ENCODE assay signal across 9 mouse cellular contexts in genomic region chr17:34347606-34348308, GRCm38 (mm10). TPM values are rescaled to one million over a fixed set of nuclear protein-coding genes. Genes with fewer than 3 reads are reported as not detected.
DNase-seq lines count a peak whose midpoint lies in the region; ATAC-seq and TF ChIP-seq lines count a peak whose summit lies in the region.
"Had no signal": no experiment of that assay in that cellular context is flagged by ENCODE, and none has a peak within 500 bp of the region (broad histone marks: within the 10 kb centered on the region; RNA-seq: fewer than 3 reads in every experiment).

No protein-coding gene starts in this region.

- DNase-seq in kidney, adult 2 months, result peak; percentile 70
- peak; percentile 15 for DNase-seq in adrenal gland, adult 8-10 months
- peak; percentile 49 for DNase-seq in heart, postnatal 4 days
- peak; percentile 62 for DNase-seq in liver, postnatal 0 days
- DNase-seq in spleen, adult 12 weeks (ENCODE audit: low spot score), result peak; percentile 63
- DNase-seq in gastrocnemius, postnatal 25 days, result no peak

- TF ChIP-seq EP300 in liver, postnatal 0 days (IDR thresholded peaks at IDR 0.05; ENCODE audit: low read depth), result no peak

- no peaks in the 10 kb centered on the region for H3K36me3 ChIP-seq in kidney, adult 2 months (ENCODE audit: control insufficient read depth, insufficient read depth, low read length)
- H3K36me3 ChIP-seq in kidney, embryonic 14.5 days (ENCODE audit: control insufficient read depth, insufficient read depth, low read length), result no peaks in the 10 kb centered on the region
- H3K36me3 ChIP-seq in liver, postnatal 0 days (replicated peaks; ENCODE audit: insufficient read depth, low read length), result no peaks in the 10 kb centered on the region
- H3K36me3 ChIP-seq: embryonic facial prominence, embryonic 15.5 days; limb, embryonic 15.5 days had no signal

- H3K4me1 ChIP-seq in kidney, adult 2 months (ENCODE audit: control insufficient read depth, insufficient read depth, low read length), result no peaks in the 10 kb centered on the region
- no peaks in the 10 kb centered on the region for H3K4me1 ChIP-seq in kidney, embryonic 14.5 days (ENCODE audit: control insufficient read depth, insufficient read depth, low read length)
- H3K4me1 ChIP-seq in liver, postnatal 0 days (ENCODE audit: insufficient read depth), result no peaks in the 10 kb centered on the region
- H3K4me1 ChIP-seq: embryonic facial prominence, embryonic 15.5 days; limb, embryonic 15.5 days had no signal

- no peak overlapping the region for H3K9ac ChIP-seq in kidney, embryonic 14.5 days (ENCODE audit: low read depth, low read length)
- H3K9ac ChIP-seq in liver, postnatal 0 days (replicated peaks), result no peak overlapping the region
- H3K9ac ChIP-seq: embryonic facial prominence, embryonic 15.5 days; limb, embryonic 15.5 days had no signal

- no peak for TF ChIP-seq POLR2A in kidney, adult 2 months (IDR thresholded peaks at IDR 0.05; ENCODE audit: low read depth, low read length)

- no peak overlapping the region for H3K4me2 ChIP-seq in kidney, embryonic 14.5 days (replicated peaks; ENCODE audit: low read depth, low read length)
- no peak overlapping the region for H3K4me2 ChIP-seq in liver, postnatal 0 days (ENCODE audit: low read depth, low read length)
- H3K4me2 ChIP-seq: embryonic facial prominence, embryonic 15.5 days; limb, embryonic 15.5 days had no signal

- no peak for ATAC-seq in kidney, embryonic 14.5 days (ENCODE audit: low FRiP score, low TSS enrichment)
- ATAC-seq in liver, postnatal 0 days, result peak; percentile 57; the same call in 1 of the 2 replicates

- no peaks in the 10 kb centered on the region for H3K27me3 ChIP-seq in kidney, adult 2 months (replicated peaks; ENCODE audit: control insufficient read depth, insufficient read depth, low read length)
- H3K27me3 ChIP-seq in kidney, embryonic 14.5 days (ENCODE audit: control insufficient read depth, insufficient read depth, low read length), result no peaks in the 10 kb centered on the region
- H3K27me3 ChIP-seq in liver, postnatal 0 days (ENCODE audit: insufficient read depth, low read length), result peaks cover 4% of the 10 kb centered on the region; the same call in 1 of the 2 replicates
- H3K27me3 ChIP-seq: embryonic facial prominence, embryonic 15.5 days had no signal

- TF ChIP-seq CTCF in kidney, adult 2 months (conservative IDR thresholded peaks at IDR 0.05; ENCODE audit: insufficient read depth, insufficient read length, low read depth, low read length), result no peak
- no peak for TF ChIP-seq CTCF in liver, postnatal 0 days (IDR thresholded peaks at IDR 0.05; ENCODE audit: low read depth)

- H3K9me3 ChIP-seq in kidney, embryonic 14.5 days (ENCODE audit: control insufficient read depth, low read length), result 0 out of 2 replicates have a peak, but pooled peaks cover 2% of the 10 kb centered on the region
- H3K9me3 ChIP-seq in liver, postnatal 0 days (ENCODE audit: low read length), result no peaks in the 10 kb centered on the region
- H3K9me3 ChIP-seq: embryonic facial prominence, embryonic 15.5 days; limb, embryonic 15.5 days had no signal

- H3K4me3 ChIP-seq in kidney, adult 2 months (ENCODE audit: insufficient read depth, low read depth, low read length), result no peak overlapping the region
- H3K4me3 ChIP-seq in kidney, embryonic 14.5 days (ENCODE audit: low read length), result no peak overlapping the region
- H3K4me3 ChIP-seq in liver, postnatal 0 days (ENCODE audit: low read depth, low read length), result no peak overlapping the region
- H3K4me3 ChIP-seq: embryonic facial prominence, embryonic 15.5 days; limb, embryonic 15.5 days had no signal

- WGBS in kidney, adult 2 months, result 62% methylated on average over 6 of the region's 6 CpGs
- WGBS in kidney, embryonic 14.5 days, result 73% methylated on average over 6 of the region's 6 CpGs
- 25% methylated on average over 6 of the region's 6 CpGs for WGBS in liver, postnatal 0 days (ENCODE audit: insufficient replicate concordance)

- H3K27ac ChIP-seq in kidney, adult 2 months (ENCODE audit: insufficient read depth, low read depth, low read length), result no peak overlapping the region
- H3K27ac ChIP-seq in kidney, embryonic 14.5 days (ENCODE audit: low read depth, low read length), result no peak overlapping the region
- H3K27ac ChIP-seq in liver, postnatal 0 days (ENCODE audit: low read depth), result no peak overlapping the region
- H3K27ac ChIP-seq: embryonic facial prominence, embryonic 15.5 days; limb, embryonic 15.5 days had no signal

RNA-seq across cellular contexts. Expression of gene Btnl2, which starts 6.9 kb away (rescaled TPM):
- 0.03 and 0.11 TPM in 2 replicates for polyA plus RNA-seq in kidney, adult 2 months (2012; rRNA removed)
- 0.14 TPM in 1 of 2 replicates, not detected in the other for polyA plus RNA-seq in kidney, embryonic 14.5 days (2014; fragmentation: Nextera tagmentation; extraction: Ambion mirVana)
- under 1 TPM; 0.40 to 0.90 (median 0.57) TPM for total RNA-seq in adrenal gland, adult 8-10 months (2022)
- under 1 TPM; 0.09 to 0.31 TPM for total RNA-seq in heart, postnatal 4 days (2021)
- polyA plus RNA-seq in liver, postnatal 0 days (2015; fragmentation: Nextera tagmentation; extraction: Ambion mirVana), result not detected in 2 replicates
- total RNA-seq in gastrocnemius, postnatal 25 days (2021), result under 1 TPM; 0.31 to 0.43 TPM

RNA-seq across cellular contexts. Expression of gene H2-Eb2, which starts 22.3 kb away (rescaled TPM):
- 0.04 and 0.78 TPM in 2 replicates for polyA plus RNA-seq in kidney, adult 2 months (2012; rRNA removed)
- 0.09 TPM in 1 of 2 replicates, not detected in the other for polyA plus RNA-seq in kidney, embryonic 14.5 days (2014; fragmentation: Nextera tagmentation; extraction: Ambion mirVana)
- total RNA-seq in adrenal gland, adult 8-10 months (2022), result not detected
- total RNA-seq in heart, postnatal 4 days (2021), result not detected
- polyA plus RNA-seq in liver, postnatal 0 days (2015; fragmentation: Nextera tagmentation; extraction: Ambion mirVana), result not detected in 2 replicates
- not detected for total RNA-seq in gastrocnemius, postnatal 25 days (2021)
- polyA plus RNA-seq: embryonic facial prominence, embryonic 15.5 days; limb, embryonic 15.5 days had no signal

RNA-seq across cellular contexts. Expression of gene Btnl1, which starts 29.2 kb away (rescaled TPM):
- polyA plus RNA-seq in kidney, adult 2 months (2012; rRNA removed), result not detected in 2 replicates
- polyA plus RNA-seq in kidney, embryonic 14.5 days (2014; fragmentation: Nextera tagmentation; extraction: Ambion mirVana), result not detected in 2 replicates
- total RNA-seq in adrenal gland, adult 8-10 months (2022), result not detected
- total RNA-seq in heart, postnatal 4 days (2021), result not detected
- polyA plus RNA-seq in liver, postnatal 0 days (2015; fragmentation: Nextera tagmentation; extraction: Ambion mirVana), result not detected in 2 replicates
- not detected for total RNA-seq in gastrocnemius, postnatal 25 days (2021)
- polyA plus RNA-seq: embryonic facial prominence, embryonic 15.5 days; limb, embryonic 15.5 days had no signal

RNA-seq across cellular contexts. Expression of gene H2-Eb1, which starts 42.1 kb away (rescaled TPM):
- polyA plus RNA-seq in kidney, adult 2 months (2012; rRNA removed), result 128 and 174 TPM in 2 replicates
- 5.9 and 7.1 TPM in 2 replicates for polyA plus RNA-seq in kidney, embryonic 14.5 days (2014; fragmentation: Nextera tagmentation; extraction: Ambion mirVana)
- total RNA-seq in adrenal gland, adult 8-10 months (2022), result 100 to 1,000 TPM in 3 of 4 experiments, 10 to 100 TPM in 1; 83.6 to 191 (median 159) TPM
- 1 to 10 TPM; 4.0 to 4.9 TPM for total RNA-seq in heart, postnatal 4 days (2021)
- polyA plus RNA-seq in liver, postnatal 0 days (2015; fragmentation: Nextera tagmentation; extraction: Ambion mirVana), result 8.2 and 9.3 TPM in 2 replicates
- total RNA-seq in gastrocnemius, postnatal 25 days (2021), result 1 to 10 TPM; 3.9 to 5.5 TPM

RNA-seq across cellular contexts. Expression of gene BC051142, which starts 50.9 kb away (rescaled TPM):
- 0.22 and 1.3 TPM in 2 replicates for polyA plus RNA-seq in kidney, adult 2 months (2012; rRNA removed)
- 0.74 and 1.9 TPM in 2 replicates for polyA plus RNA-seq in kidney, embryonic 14.5 days (2014; fragmentation: Nextera tagmentation; extraction: Ambion mirVana)
- 1 to 10 TPM; 1.7 to 8.6 (median 5.6) TPM for total RNA-seq in adrenal gland, adult 8-10 months (2022)
- total RNA-seq in heart, postnatal 4 days (2021), result not detected
- 0.08 TPM in 1 of 2 replicates, not detected in the other for polyA plus RNA-seq in liver, postnatal 0 days (2015; fragmentation: Nextera tagmentation; extraction: Ambion mirVana)
- total RNA-seq in gastrocnemius, postnatal 25 days (2021), result not detected
